Mouse (Mus musculus) hindbrain, postnatal 0 days (tissue): ENCODE measurements around the gene Fasn. TPM values are rescaled to one million over a fixed set of nuclear protein-coding genes. Genes with fewer than 3 reads are reported as not detected.

Source experiments
- ATAC-seq: fragments of 200-750 bp; cut with Nextera tagmentation; 2 replicates; pipeline ENCODE4 v1.8.0; 2017; ENCODE audit warnings: mild to moderate bottlenecking, moderate TSS enrichment, moderate library complexity
- DNase-seq: peaks from one replicate; pipeline ENCODE4 v3.0.0-alpha.2; 2015; ENCODE audit warnings: low spot score
- H3K27ac ChIP-seq: fragments of 300-500 bp; sonication (generic); 2 replicates; pipeline ENCODE4 v1.5.1; 2014; ENCODE audit warnings: mild to moderate bottlenecking
- H3K27me3 ChIP-seq: fragments of 300-500 bp; sonication (generic); 2 replicates; pipeline ENCODE4 v1.6.1; 2014; ENCODE audit warnings: low read length, mixed read lengths; ENCODE audit not compliant: insufficient read depth
- H3K36me3 ChIP-seq: fragments of 300-500 bp; sonication (generic); 2 replicates; pipeline ENCODE4 v1.6.1; 2014; ENCODE audit warnings: low read length, mixed read lengths; ENCODE audit not compliant: insufficient read depth
- H3K4me1 ChIP-seq: fragments of 300-500 bp; sonication (generic); 2 replicates; pipeline ENCODE4 v1.6.1; 2014; ENCODE audit warnings: antibody characterized with exemption, low read length, mixed read lengths; ENCODE audit not compliant: insufficient read depth
- H3K4me2 ChIP-seq: fragments of 300-500 bp; sonication (generic); 2 replicates; pipeline ENCODE4 v1.6.1; 2014; ENCODE audit warnings: low read depth, mild to moderate bottlenecking, low read length, moderate library complexity, mixed read lengths
- H3K4me3 ChIP-seq: fragments of 300-500 bp; sonication (generic); 2 replicates; pipeline ENCODE4 v1.5.1; 2014; ENCODE audit warnings: low read length
- H3K9ac ChIP-seq: fragments of 300-500 bp; sonication (generic); replicated peaks from 2 replicates; pipeline ENCODE4 v1.6.1; 2014; ENCODE audit warnings: mild to moderate bottlenecking, low read length, moderate library complexity, mixed read lengths
- H3K9me3 ChIP-seq: fragments of 300-500 bp; sonication (generic); 2 replicates; pipeline ENCODE4 v1.6.1; 2016; ENCODE audit warnings: low read length, mixed read lengths
- CTCF ChIP-seq: IDR thresholded peaks from 2 replicates; pipeline ENCODE4 v1.5.1; 2016; ENCODE audit warnings: antibody characterized with exemption, control low read depth, low read depth
- WGBS: fragments of 180-500 bp; shearing (Covaris S2); extraction: QIAGEN DNeasy Blood & Tissue Kit; methylation state at CpG from one replicate; pipeline ENCODE4 v1.1.7; 2014; 5-methylcytosine and 5-hydroxymethylcytosine counted together
- polyA plus RNA-seq: library from polyadenylated mRNA; unstranded; fragments of >200 nt; fragmentation: Nextera tagmentation; extraction: Ambion mirVana; gene quantifications from 2 replicates; pipeline ENCODE4 v1.2.1, GENCODE M21; 2015
- total RNA-seq: library from RNA; depleted of rRNA; stranded (reverse); fragments of >200 nt; gene quantifications from 2 replicates; pipeline ENCODE4 v1.2.3, GENCODE M21; 2014

Gene Fasn
- total and polyA plus RNA-seq, 2 experiments from 2014 or later, result 54.4 to 499 TPM

- Histone ChIP-seq H3K9ac (no peak overlapping the region), H3K27ac (no peak overlapping the region), H3K4me2 (no peak overlapping the region), H3K27me3 (no peaks in the 10 kb centered on the region), H3K36me3 (no peaks in the 10 kb centered on the region), H3K4me1 (no peaks in the 10 kb centered on the region), H3K9me3 (no peaks in the 10 kb centered on the region), H3K4me3 (no peak overlapping the region)
- TF ChIP-seq CTCF, result no peak
- 99% methylated on average over 4 of the region's 4 CpGs for WGBS
- ATAC-seq (no peak), DNase-seq (no peak)
These were observed 28.8 kb upstream of the Fasn start for GRCm38 (mm10) chr11:120853158-120853557.

DNA sequence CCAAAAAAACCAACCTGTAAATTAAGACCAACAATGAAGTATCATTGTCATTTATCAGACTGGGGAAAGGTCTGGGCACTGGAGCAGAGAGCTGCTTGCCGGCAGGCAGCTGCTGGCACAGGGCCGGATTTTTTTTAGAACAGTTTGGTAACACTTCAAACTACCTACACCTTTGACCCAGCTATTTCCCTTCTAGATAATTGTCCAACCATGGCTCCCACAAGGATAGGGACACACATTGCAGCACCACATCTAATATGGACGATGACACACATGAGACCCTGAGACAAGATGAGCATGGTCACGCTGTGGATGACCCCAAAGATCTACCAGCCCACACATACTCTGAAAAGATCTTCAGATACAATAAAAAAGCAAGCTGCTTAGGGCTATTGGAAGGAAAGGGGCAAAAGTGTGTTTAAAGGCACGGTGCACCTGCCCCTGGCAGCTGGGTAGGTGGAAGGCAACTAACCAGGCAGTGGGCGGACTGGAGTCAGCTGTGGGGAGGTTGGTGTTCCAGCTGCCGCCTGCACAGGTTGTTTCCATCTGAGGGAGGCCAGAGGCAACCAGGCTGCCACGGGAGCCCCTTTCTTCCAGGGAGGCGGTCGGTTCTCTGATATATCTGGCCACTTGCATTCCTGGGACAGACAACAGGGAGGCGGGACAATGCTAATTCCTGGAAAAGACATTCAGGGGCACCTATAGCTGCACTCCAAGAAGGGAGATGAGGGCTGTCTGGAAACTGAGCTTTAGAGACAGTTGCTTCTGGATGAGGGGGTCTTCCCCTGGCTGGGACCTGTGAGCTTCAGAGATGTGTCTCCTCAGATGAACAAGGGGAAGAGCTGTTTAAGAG is 28.0 kb upstream of the Fasn start:
- H3K9ac ChIP-seq, result no peak overlapping the region
- no peak overlapping the region for H3K4me3 ChIP-seq
- no peaks in the 10 kb centered on the region for H3K9me3 ChIP-seq
- ATAC-seq, result no peak
- H3K36me3 ChIP-seq, result no peaks in the 10 kb centered on the region
- TF ChIP-seq CTCF, result no peak
- WGBS, result 67% methylated on average over 11 of the region's 11 CpGs
- H3K27me3 ChIP-seq, result no peaks in the 10 kb centered on the region
- H3K27ac ChIP-seq, result no peak overlapping the region
- no peak for DNase-seq
- no peaks in the 10 kb centered on the region for H3K4me1 ChIP-seq
- no peak overlapping the region for H3K4me2 ChIP-seq

GRCm38 (mm10) chr11:120851582-120851981 is 27.2 kb upstream of the Fasn start:
- 72% methylated on average over 2 of the region's 2 CpGs for WGBS
- Histone ChIP-seq H3K9me3 (no peaks in the 10 kb centered on the region), H3K9ac (no peak overlapping the region), H3K36me3 (no peaks in the 10 kb centered on the region), H3K27me3 (no peaks in the 10 kb centered on the region), H3K4me2 (no peak overlapping the region), H3K27ac (no peak overlapping the region), H3K4me1 (no peaks in the 10 kb centered on the region), H3K4me3 (no peak overlapping the region)
- DNase-seq (no peak), ATAC-seq (no peak)
- no peak for TF ChIP-seq CTCF

DNA sequence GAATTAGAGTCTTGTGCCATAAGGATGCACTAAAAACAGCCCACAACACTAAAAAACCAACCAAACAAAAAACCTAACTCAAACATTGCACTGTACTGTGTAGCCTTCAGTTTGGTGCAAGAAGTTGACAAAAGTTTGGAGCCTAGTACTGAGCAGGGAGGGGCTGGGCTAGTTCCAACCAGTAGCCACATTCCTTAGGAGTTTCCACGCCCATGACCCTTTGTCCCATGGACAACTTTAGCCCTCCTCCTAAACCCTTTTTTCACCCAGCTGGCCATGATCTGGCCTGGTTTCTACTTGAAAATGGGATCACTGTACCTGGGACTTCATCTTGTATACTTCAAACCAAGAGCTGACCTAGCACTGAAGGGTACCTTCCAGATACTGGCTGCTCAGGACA is 26.8 kb upstream of the Fasn start:
- H3K36me3 ChIP-seq, result no peaks in the 10 kb centered on the region
- H3K27ac ChIP-seq, result no peak overlapping the region
- H3K4me1 ChIP-seq, result no peaks in the 10 kb centered on the region
- no peak for TF ChIP-seq CTCF
- H3K9me3 ChIP-seq, result no peaks in the 10 kb centered on the region
- no peak overlapping the region for H3K9ac ChIP-seq
- no peak for DNase-seq
- whole genome bisulfite sequencing, result 60% methylated on average over 1 of the region's 1 CpGs
- H3K4me2 ChIP-seq, result no peak overlapping the region
- no peak overlapping the region for H3K4me3 ChIP-seq
- H3K27me3 ChIP-seq, result no peaks in the 10 kb centered on the region
- no peak for ATAC-seq

GRCm38 (mm10) chr11:120850331-120851030 is 26.1 kb upstream of the Fasn start:
- no peak for TF ChIP-seq CTCF
- no peak for ATAC-seq
- H3K36me3 ChIP-seq, result no peaks in the 10 kb centered on the region
- WGBS, result 65% methylated on average over 2 of the region's 2 CpGs
- no peak for DNase-seq
- H3K9ac ChIP-seq, result no peak overlapping the region
- H3K4me3 ChIP-seq, result no peak overlapping the region
- H3K27ac ChIP-seq, result no peak overlapping the region
- no peaks in the 10 kb centered on the region for H3K27me3 ChIP-seq
- H3K4me2 ChIP-seq, result no peak overlapping the region
- H3K9me3 ChIP-seq, result no peaks in the 10 kb centered on the region
- H3K4me1 ChIP-seq, result no peaks in the 10 kb centered on the region

GRCm38 (mm10) chr11:120846725-120847475 is 22.6 kb upstream of the Fasn start:
- DNase-seq, result no peak
- Histone ChIP-seq H3K4me2 (no peak overlapping the region), H3K4me1 (no peaks in the 10 kb centered on the region), H3K36me3 (no peaks in the 10 kb centered on the region), H3K27ac (no peak overlapping the region), H3K4me3 (no peak overlapping the region), H3K27me3 (no peaks in the 10 kb centered on the region), H3K9ac (no peak overlapping the region), H3K9me3 (no peaks in the 10 kb centered on the region)
- ATAC-seq, result no peak
- 83% methylated on average over 9 of the region's 9 CpGs for WGBS
- no peak for TF ChIP-seq CTCF
